Mouse (Mus musculus) megakaryocyte, embryonic 14.5 days (primary cell): ENCODE data around the gene Rnf144b.

Experiments used
- FLI1 ChIP-seq: IDR thresholded peaks from 2 replicates; pipeline ENCODE4 v1.6.1; 2012; ENCODE audit warnings: low read length, inconsistent platforms, mixed read lengths
- GATA1 ChIP-seq: IDR thresholded peaks from 3 replicates; pipeline ENCODE4 v1.6.1; 2012; ENCODE audit warnings: mixed read lengths, low read length, inconsistent platforms, borderline replicate concordance

DNA sequence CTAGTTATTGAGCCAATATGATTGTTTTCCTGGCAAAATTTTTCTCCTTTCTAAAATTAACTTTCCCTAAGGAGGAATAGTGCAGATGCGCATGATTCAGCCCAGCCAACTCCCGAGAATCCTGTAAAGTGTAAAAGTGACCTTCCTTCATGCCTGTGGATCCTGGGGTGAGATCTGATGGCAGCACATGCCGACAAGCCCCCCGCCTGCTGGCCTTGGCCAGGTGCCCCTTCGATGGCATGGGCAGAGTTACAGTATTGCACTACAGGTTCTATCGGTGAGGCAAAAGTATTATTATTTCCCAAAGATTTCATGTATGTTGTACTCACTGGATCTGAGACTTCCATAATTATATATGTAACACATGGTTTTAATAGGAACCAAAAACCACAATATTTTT is 2.5 kb downstream of the Rnf144b start:
- TF ChIP-seq GATA1 (no peak), FLI1 (no peak)
